Mouse (Mus musculus) layer of hippocampus, adult 8-10 months (tissue): Measurements from ENCODE around the gene Mall. TPM values are rescaled to one million over a fixed set of nuclear protein-coding genes. Genes with fewer than 3 reads are reported as not detected.

Experiments
- total RNA-seq, 4 experiments: library from RNA; stranded (reverse); gene quantifications; 2 replicates each; pipeline ENCODE4 v1.2.4; 2022

Mall gene
- total RNA-seq, 4 experiments from 2014 or later: 0.54 to 1.1 (median 0.86) TPM

Other genes with a start within 250 kb of the Mall start
- gene Kcnip3, start 207.8 kb downstream of the Mall start, total RNA-seq: 10 to 100 TPM; 74.3 to 80.1 (median 78.6) TPM
- gene Prom2, start 188.5 kb downstream of the Mall start, total RNA-seq: under 1 TPM in 3 of 4 experiments, not detected in 1; 0.09 to 0.39 (median 0.18) TPM
- gene Zfp661, start 142.8 kb downstream of the Mall start, total RNA-seq: 1 to 10 TPM; 7.1 to 8.6 (median 7.8) TPM
- gene Mrps5, start 142.7 kb downstream of the Mall start, total RNA-seq: 100 to 1,000 TPM in 2 of 4 experiments, 10 to 100 TPM in 2; 88.6 to 107 (median 96.5) TPM
- gene Mal, start 73.2 kb downstream of the Mall start, total RNA-seq: 100 to 1,000 TPM in 1 of 4 experiments, 10 to 100 TPM in 3; 85.6 to 103 (median 87.1) TPM
- gene Nphp1, start 59.0 kb upstream of the Mall start, total RNA-seq: 10 to 100 TPM; 20.6 to 21.7 (median 21.2) TPM
- gene Mtln, start 62.6 kb upstream of the Mall start, total RNA-seq: 10 to 100 TPM; 36.7 to 53.4 (median 48.4) TPM
- under 1 TPM in 2 of 4 experiments, not detected in 2; 0.25 to 0.99 TPM for gene Bub1, start 101.9 kb upstream of the Mall start, total RNA-seq
- not detected for gene Acoxl, start 108.9 kb upstream of the Mall start, total RNA-seq